Mouse (Mus musculus): ENCODE data around the gene Slc16a10.
A peak's percentile ranks its signal among the peaks of the same experiment; 100 is the strongest.

Slc16a10 gene

GRCm38 (mm10) chr10:40065357-40065756 is 76.7 kb downstream of the Slc16a10 start:
- no peak for DNase-seq

GRCm38 (mm10) chr10:40063291-40063890 is 78.7 kb downstream of the Slc16a10 start:
- DNase-seq: no peak

DNA sequence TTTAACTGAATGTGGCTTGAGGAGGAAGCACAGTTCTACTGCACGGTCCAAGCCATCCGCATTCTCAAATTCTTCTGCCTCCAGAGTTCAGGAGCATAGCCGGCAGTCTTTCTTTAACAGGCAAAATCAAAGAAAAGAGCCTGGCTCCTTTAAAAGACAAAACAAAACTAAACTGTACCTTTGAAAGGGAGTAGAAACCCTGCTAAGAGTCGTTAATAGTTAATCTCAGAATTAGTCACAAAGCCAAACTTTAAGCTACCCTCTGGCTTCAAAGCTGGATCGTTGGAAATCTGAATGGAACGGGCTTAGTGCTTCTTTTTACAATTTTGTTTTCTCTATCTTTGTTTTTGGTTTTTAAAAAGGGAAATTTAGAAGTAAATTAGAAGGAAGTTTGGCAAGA is 79.2 kb downstream of the Slc16a10 start:
- DNase-seq: no peak

GRCm38 (mm10) chr10:40061926-40062325 is 80.1 kb downstream of the Slc16a10 start:
- DNase-seq: no peak

GRCm38 (mm10) chr10:40058786-40059120 is 83.3 kb downstream of the Slc16a10 start:
- DNase-seq: no peak

DNA sequence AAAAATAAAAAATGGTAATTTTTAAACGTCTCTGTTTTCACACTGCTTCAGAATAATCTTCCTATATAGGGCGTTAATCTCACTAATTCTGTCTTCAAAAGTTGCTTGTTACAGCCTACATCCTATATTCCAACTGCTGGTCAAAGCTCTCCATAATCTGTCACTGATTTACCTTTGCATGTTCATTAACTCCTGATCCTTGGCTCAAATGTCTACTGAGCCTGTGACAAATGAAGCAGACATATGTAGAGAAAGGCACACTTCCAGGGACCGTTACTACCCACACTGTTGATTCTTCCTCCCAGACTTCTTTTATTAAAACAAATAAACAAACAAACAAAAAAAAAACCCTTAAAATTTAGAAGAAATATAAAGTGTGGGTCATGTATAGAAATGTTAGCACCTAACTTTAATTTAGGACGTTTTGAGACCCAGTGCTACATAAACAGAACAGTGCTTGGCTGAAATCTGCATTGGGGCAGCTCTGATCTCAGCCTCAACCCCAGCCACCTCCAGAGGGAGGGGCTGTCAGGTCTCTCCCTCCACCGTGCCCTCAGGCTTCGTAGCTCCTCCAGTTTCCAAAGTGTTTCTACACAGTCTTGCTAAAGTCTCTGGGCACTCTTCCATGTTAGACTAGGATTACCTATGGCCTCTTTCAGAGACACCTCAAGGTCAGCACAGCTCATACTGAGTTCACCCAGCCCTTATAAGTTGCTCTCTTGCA is 83.8 kb downstream of the Slc16a10 start:
- no peak for DNase-seq

- DNase-seq: no peak
Observed at GRCm38 (mm10) chr10:40057615-40058014, 84.4 kb downstream of the Slc16a10 start.

DNA sequence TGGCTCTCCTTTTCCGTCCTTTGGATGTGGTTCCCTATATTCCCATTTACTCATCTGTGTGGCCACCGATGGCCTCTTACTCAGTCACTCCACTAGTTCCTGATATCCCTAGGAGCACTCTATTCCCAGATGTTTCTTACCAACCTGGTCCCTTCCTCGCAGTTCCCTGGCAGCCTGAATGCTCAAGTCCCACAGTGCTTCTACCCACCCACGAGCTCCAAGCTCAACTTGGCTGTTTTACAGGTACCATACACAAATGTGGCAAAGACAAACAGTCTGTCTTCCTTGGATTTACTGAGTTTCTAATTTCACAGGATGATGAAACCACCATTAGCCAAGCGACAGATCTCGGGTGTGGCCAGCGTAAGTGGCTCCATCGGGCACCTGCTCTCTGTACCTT is 87.6 kb downstream of the Slc16a10 start:
- no peak for DNase-seq

- no peak for DNase-seq
Observed at GRCm38 (mm10) chr10:40053896-40054295, 88.2 kb downstream of the Slc16a10 start.

DNA sequence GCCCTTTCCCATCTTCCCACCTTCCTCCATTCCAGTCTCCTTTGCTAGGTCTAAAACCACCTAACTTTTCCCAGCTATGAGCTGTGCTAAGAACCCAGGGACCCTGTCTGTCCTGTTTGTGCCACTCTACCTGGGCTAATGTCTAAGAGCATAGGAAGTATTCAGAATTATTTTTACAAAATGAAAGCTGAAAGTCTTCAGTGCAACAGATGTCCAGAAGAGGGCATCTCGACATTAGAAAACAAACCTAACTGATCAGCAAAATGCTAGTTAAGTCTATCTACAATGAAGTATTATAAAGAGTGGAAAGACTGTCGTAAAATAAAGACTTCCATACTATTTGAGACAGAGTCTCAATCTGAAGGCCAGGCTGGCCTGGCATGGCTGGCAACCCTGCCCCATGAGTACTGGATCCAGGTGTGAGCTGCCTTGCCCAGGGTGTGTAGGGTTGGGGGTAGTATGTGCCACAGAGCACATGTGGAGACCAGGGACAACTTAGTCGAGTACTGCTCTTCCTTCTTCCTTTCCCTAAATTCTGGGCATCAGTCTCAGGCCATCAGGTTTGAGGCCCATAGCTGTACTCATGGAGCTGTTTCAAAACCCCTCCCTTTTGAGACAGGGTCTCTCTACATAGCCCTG is 88.7 kb downstream of the Slc16a10 start:
- no peak for DNase-seq

- no peak for DNase-seq
Observed at GRCm38 (mm10) chr10:40051997-40052396, 90.1 kb downstream of the Slc16a10 start.

DNA sequence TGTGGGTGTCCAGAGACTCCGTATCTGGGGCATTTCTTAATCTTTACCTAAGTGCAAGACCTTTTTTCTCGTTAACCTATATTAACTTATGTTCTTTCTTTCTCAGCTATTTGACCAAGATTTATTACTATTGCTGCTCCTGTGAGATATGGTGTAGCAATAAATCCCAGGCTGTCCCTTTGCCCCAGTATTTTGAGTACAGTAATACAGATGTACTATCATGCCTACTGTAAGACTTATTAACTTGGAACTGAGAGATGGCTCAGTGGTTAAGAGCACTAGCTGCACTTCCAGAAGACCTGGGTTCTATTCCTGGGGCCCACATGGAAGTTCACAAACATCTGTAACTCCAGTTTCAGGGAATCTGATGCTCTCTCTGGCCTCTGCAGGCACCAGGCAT is 91.3 kb downstream of the Slc16a10 start:
- no peak for DNase-seq

- DNase-seq: no peak
Observed at GRCm38 (mm10) chr10:40041339-40041738, 100.7 kb downstream of the Slc16a10 start.

DNA sequence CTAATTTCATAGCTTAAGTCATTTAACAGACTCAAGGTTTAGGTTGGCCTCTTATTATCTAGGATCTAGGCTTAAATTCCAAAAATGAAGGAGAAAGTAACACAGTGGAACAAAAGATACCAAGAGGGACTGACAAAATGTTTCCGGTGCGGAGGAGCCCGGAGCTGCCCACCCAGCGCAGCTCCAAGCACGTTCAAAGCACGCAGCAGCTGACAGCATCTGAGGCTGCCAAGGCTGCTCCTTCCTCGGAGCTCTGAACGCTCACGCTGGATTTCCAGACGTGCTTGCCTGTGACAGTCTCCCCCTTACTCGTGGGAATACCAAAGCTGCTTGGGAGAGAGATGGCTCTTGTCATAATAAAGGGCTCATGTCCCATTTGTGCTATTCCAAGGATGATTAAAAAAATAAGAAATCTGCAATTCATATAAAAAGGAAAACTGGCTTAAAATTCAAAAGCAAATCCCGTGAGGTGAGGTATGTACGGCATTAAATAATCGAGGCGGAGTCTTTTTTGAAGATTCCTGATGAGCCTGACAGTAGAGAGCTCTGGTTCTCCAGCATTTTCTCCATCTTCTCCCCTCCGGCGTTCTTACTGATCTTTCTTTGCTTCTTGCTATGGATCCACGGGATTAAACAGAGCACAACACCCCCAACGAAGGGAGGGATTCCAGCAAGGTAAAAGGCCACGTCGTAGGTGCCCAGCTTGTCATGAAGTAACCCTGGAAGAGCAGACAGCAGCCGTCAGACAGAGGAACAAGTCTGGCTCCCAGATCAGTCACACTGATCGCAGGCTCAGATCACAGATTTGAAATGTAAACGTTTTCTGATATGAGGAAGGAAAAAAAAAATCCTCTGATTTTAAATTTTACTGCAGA is 105.1 kb downstream of the Slc16a10 start:
- DNase-seq: no peak

- DNase-seq: no peak
Observed at GRCm38 (mm10) chr10:40034956-40035355, 107.1 kb downstream of the Slc16a10 start.

GRCm38 (mm10) chr10:40032897-40033296 is 109.2 kb downstream of the Slc16a10 start:
- DNase-seq: no peak

DNA sequence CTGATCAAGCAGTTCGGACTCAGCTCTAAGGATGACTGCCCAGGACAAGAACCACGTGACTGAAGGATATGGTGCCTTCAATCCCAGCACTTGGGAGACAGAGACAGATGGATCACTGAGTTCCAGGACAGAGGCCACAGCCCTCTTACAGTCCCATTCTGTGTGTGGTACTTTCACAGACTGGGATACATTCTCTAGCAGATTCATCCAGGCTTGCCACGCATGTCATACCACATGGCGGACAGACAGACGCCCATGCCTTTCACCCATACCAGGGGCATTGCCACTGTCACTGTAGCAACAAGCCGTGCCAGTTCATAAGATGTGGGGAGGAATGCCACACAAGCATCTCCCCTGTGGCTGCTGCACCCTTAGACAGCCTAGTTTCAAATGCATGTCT is 111.3 kb downstream of the Slc16a10 start:
- no peak for DNase-seq

- no peak for DNase-seq
Observed at GRCm38 (mm10) chr10:40029610-40030009, 112.4 kb downstream of the Slc16a10 start.

- no peak for DNase-seq
Observed at GRCm38 (mm10) chr10:40028091-40028490, 114.0 kb downstream of the Slc16a10 start.

- DNase-seq: no peak
Observed at GRCm38 (mm10) chr10:40026546-40026945, 115.5 kb downstream of the Slc16a10 start.

GRCm38 (mm10) chr10:40025560-40025959 is 116.5 kb downstream of the Slc16a10 start:
- no peak for DNase-seq

DNA sequence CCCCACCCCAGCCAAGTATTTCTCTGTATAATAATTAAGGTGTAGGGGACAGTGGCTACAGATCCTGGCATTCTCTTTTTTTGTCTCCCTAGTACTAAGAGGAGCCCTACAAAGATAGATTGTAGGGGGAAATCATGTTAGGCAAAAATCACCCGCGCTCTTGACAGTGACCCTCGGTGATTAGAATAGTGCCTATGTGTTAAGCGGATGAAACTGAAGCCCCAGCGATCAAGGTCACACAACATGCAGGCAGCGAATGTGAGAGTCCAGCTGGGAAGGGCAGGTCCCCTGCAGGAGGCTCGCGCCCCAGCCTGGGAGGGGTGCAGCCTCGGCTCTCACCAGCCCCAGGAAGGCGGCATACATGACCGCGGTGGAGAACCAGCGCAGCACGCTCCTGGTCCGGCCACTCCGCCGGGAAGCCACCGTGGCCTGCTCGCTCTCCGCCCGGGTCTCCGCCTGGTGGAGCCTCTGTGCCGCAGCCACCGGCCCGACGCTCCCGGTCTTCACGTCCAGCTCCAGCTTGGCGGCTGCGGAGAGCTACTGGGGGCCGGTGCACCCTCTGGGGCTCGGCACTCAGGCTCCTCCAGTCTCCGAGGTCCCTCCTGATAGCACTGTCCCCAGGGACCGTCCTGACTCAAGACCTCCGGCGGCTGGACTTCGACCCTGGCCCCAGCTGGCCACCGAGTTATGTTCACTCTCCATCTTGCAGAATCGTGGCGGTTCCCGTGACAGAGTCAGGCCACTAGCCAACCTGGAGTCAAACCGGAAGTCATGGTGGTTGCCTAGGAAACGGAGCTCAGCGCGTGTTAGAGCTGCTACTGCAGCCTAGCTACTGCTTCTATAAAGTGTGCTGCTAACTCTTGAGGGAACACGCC is 117.3 kb downstream of the Slc16a10 start, which contains the start of gene Mfsd4b1:
Mfsd4b1 (minus strand) TSS at position 715 of the 875 bp plus-strand sequence.
- DNase-seq: peak; percentile 88

Data from cerebellum, adult 11-12 months (tissue).